ENCODE assay signal across 12 mouse cellular contexts in the genomic region with DNA sequence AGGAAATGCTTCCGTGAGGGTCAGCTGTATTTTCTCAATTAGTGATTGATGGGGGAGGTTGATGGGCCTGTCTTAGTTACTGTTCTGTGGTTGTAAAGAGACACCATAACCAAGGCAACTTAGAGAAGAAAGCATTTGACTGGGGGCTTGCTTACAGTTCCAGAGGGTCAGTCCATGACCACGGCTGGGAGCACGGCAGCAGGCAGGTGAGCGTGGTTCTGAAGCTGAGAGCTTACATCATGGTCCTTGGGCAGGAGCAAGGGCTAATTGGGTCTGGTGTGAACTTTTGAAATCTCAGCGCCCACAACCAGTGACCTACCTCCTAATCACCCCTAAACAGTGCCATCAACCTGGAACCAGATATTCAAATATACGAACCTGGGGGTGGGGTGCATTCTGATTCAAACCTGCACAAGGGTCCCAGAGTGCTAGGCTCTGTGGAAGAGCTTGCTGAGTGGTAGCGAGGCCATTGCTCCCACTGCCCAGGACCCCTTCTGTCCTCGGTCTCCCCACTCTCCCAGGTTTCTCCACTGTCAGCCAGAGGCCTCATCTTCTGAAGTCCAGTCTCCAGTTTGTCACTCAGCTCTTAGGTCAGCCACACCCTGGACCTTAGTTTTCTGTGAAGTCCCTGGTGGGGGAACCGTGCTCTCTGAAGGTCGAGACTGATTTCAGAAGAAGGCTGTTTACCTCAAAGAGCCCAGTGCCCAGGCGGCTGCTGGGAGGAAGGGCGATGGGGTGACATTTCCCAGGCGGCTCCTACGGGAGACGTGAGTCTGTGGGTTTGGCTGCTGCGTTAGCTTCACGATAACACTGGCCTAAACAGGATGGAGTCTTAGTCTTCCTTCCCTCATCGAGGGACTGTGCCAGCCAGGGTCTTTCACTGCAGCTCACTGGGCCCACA. TPM values are rescaled to one million over a fixed set of nuclear protein-coding genes. Genes with fewer than 3 reads are reported as not detected.
DNase-seq lines count a peak whose midpoint lies in the region; ATAC-seq and TF ChIP-seq lines count a peak whose summit lies in the region.
"Had no signal": no experiment of that assay in that cellular context is flagged by ENCODE, and none has a peak within 500 bp of the region (broad histone marks: within the 10 kb centered on the region; RNA-seq: fewer than 3 reads in every experiment).

No protein-coding gene starts in this region.

- H3K4me2 ChIP-seq in heart, embryonic 13.5 days = peak overlapping the region; percentile 69
- peak overlapping the region; percentile 54 for H3K4me2 ChIP-seq in liver, embryonic 12.5 days

- H3K9me3 ChIP-seq in heart, embryonic 13.5 days = no peaks in the 10 kb centered on the region
- H3K9me3 ChIP-seq in liver, embryonic 12.5 days (replicated peaks) = no peaks in the 10 kb centered on the region
- H3K9me3 ChIP-seq: midbrain, embryonic 13.5 days had no signal

- no peak for DNase-seq in heart, postnatal 36 days
- no peak for DNase-seq in spleen, adult 2 months (ENCODE audit: low read depth in 1 of 2, low spot score in 2 of 2)
- no peak for DNase-seq in spleen, postnatal 4 days (ENCODE audit: low spot score in 2 of 2)
- DNase-seq in c-Kit-positive CD71-positive TER-119-positive erythroid progenitor cells, embryonic 14.5 days (ENCODE audit: low spot score) = no peak
- DNase-seq: adrenal gland, adult 2 months; thymus, postnatal 25 days had no signal

- WGBS in heart, embryonic 13.5 days = 47% methylated on average over 18 of the region's 18 CpGs
- 32% methylated on average over 18 of the region's 18 CpGs for WGBS in spleen, adult 2 months
- WGBS in liver, embryonic 12.5 days (ENCODE audit: insufficient replicate concordance) = 29% methylated on average over 18 of the region's 18 CpGs

- TF ChIP-seq POLR2A in spleen, adult 2 months (IDR thresholded peaks at IDR 0.05; ENCODE audit: low read depth, low read length) = no peak

- peaks cover 53% of the 10 kb centered on the region for H3K4me1 ChIP-seq in heart, embryonic 13.5 days
- peaks cover 21% of the 10 kb centered on the region; the same call in 1 of the 2 replicates for H3K4me1 ChIP-seq in spleen, adult 2 months (ENCODE audit: control insufficient read depth, insufficient read depth, insufficient read length)
- H3K4me1 ChIP-seq in liver, embryonic 12.5 days = peaks cover 50% of the 10 kb centered on the region

- intact Hi-C loops in heart, postnatal 36 days (cut with DNase I) = no loop called here

- peak overlapping the region; percentile 60 for H3K27ac ChIP-seq in heart, embryonic 13.5 days (replicated peaks)
- peak overlapping the region; percentile 38 for H3K27ac ChIP-seq in spleen, adult 2 months (ENCODE audit: insufficient read depth, low read length)
- peak overlapping the region; percentile 58 for H3K27ac ChIP-seq in liver, embryonic 12.5 days
- H3K27ac ChIP-seq: midbrain, embryonic 13.5 days had no signal

- no peaks in the 10 kb centered on the region for H3K36me3 ChIP-seq in heart, embryonic 13.5 days
- no peaks in the 10 kb centered on the region for H3K36me3 ChIP-seq in spleen, adult 2 months (ENCODE audit: control insufficient read depth, insufficient read depth, low read length)
- no peaks in the 10 kb centered on the region for H3K36me3 ChIP-seq in liver, embryonic 12.5 days
- H3K36me3 ChIP-seq: midbrain, embryonic 13.5 days had no signal

- TF ChIP-seq CTCF in spleen, adult 2 months (IDR thresholded peaks at IDR 0.05; ENCODE audit: extremely low read depth, insufficient read depth, insufficient read length, insufficient replicate concordance) = no peak

- ATAC-seq in heart, embryonic 13.5 days (ENCODE audit: extremely low read depth, insufficient number of reproducible peaks, low FRiP score, low TSS enrichment) = no peak
- ATAC-seq in liver, embryonic 12.5 days = no peak
- ATAC-seq in megakaryocyte-erythroid progenitor cell, adult 5-6 weeks (replicated peaks; ENCODE audit: low FRiP score, low TSS enrichment, poor library complexity, severe bottlenecking) = no peak

- H3K9ac ChIP-seq in heart, embryonic 13.5 days = peak overlapping the region; percentile 24; the same call in 1 of the 2 replicates
- 0 out of 2 replicates have a peak overlapping the region, but pooled peaks have one; percentile 8 for H3K9ac ChIP-seq in liver, embryonic 12.5 days
- H3K9ac ChIP-seq: midbrain, embryonic 13.5 days had no signal

- H3K4me3 ChIP-seq in heart, embryonic 13.5 days = peak overlapping the region; percentile 47; the same call in 1 of the 2 replicates
- H3K4me3 ChIP-seq in spleen, adult 2 months (ENCODE audit: extremely low read depth, insufficient read depth, insufficient read length) = no peak overlapping the region
- peak overlapping the region; percentile 29; the same call in 1 of the 2 replicates for H3K4me3 ChIP-seq in liver, embryonic 12.5 days
- H3K4me3 ChIP-seq: midbrain, embryonic 13.5 days had no signal

- no peaks in the 10 kb centered on the region for H3K27me3 ChIP-seq in heart, embryonic 13.5 days (replicated peaks)
- no peaks in the 10 kb centered on the region for H3K27me3 ChIP-seq in spleen, adult 2 months (ENCODE audit: control insufficient read depth, insufficient read depth, low read length)
- peaks cover 13% of the 10 kb centered on the region; the same call in 1 of the 2 replicates for H3K27me3 ChIP-seq in liver, embryonic 12.5 days (replicated peaks)
- H3K27me3 ChIP-seq: midbrain, embryonic 13.5 days had no signal

RNA-seq across cellular contexts. Expression of a gene that starts 24.2 kb away (rescaled TPM):
- polyA plus RNA-seq in heart, embryonic 13.5 days (2015; fragmentation: Nextera tagmentation; extraction: Ambion mirVana) = 2.4 and 3.0 TPM in 2 replicates
- 1 to 10 TPM in 1 of 2 experiments, under 1 TPM in 1; 0.94 to 1.4 TPM for total RNA-seq in heart, postnatal 36 days (2021)
- polyA plus RNA-seq in spleen, adult 2 months (2012; rRNA removed) = 0.12 and 0.25 TPM in 2 replicates
- polyA plus RNA-seq in liver, embryonic 12.5 days (2016; fragmentation: Nextera tagmentation; extraction: Ambion mirVana) = 0.17 and 0.19 TPM in 2 replicates
- not detected in 2 replicates for total RNA-seq in megakaryocyte-erythroid progenitor cell, adult 5-6 weeks (2014; fragmentation: Nextera tagmentation)
- total RNA-seq in megakaryocyte-erythroid progenitor cell, adult 5-6 weeks (2017) = not detected in 2 replicates
- total RNA-seq: left cerebral cortex, postnatal 25 days had no signal

RNA-seq across cellular contexts. Expression of a gene that starts 33.1 kb away (rescaled TPM):
- 50.6 and 56.1 TPM in 2 replicates for polyA plus RNA-seq in heart, embryonic 13.5 days (2015; fragmentation: Nextera tagmentation; extraction: Ambion mirVana)
- 10 to 100 TPM; 23.7 to 23.9 TPM for total RNA-seq in heart, postnatal 36 days (2021)
- polyA plus RNA-seq in spleen, adult 2 months (2012; rRNA removed) = 24.5 and 29.4 TPM in 2 replicates
- 31.5 and 31.7 TPM in 2 replicates for polyA plus RNA-seq in liver, embryonic 12.5 days (2016; fragmentation: Nextera tagmentation; extraction: Ambion mirVana)
- total RNA-seq in megakaryocyte-erythroid progenitor cell, adult 5-6 weeks (2014; fragmentation: Nextera tagmentation) = 14.7 and 18.0 TPM in 2 replicates
- total RNA-seq in megakaryocyte-erythroid progenitor cell, adult 5-6 weeks (2017) = 31.7 and 42.1 TPM in 2 replicates

RNA-seq across cellular contexts. Expression of a gene that starts 52.8 kb away (rescaled TPM):
- polyA plus RNA-seq in heart, embryonic 13.5 days (2015; fragmentation: Nextera tagmentation; extraction: Ambion mirVana) = 7.8 and 7.9 TPM in 2 replicates
- 1 to 10 TPM; 2.0 to 2.1 TPM for total RNA-seq in heart, postnatal 36 days (2021)
- polyA plus RNA-seq in spleen, adult 2 months (2012; rRNA removed) = 9.9 and 13.6 TPM in 2 replicates
- 0.11 and 0.16 TPM in 2 replicates for polyA plus RNA-seq in liver, embryonic 12.5 days (2016; fragmentation: Nextera tagmentation; extraction: Ambion mirVana)
- not detected in 2 replicates for total RNA-seq in megakaryocyte-erythroid progenitor cell, adult 5-6 weeks (2014; fragmentation: Nextera tagmentation)
- 0.57 TPM in 1 of 2 replicates, not detected in the other for total RNA-seq in megakaryocyte-erythroid progenitor cell, adult 5-6 weeks (2017)
- polyA plus RNA-seq: neural tube, embryonic 11.5 days had no signal
